Mouse (Mus musculus) small intestine, adult 2 months (tissue): Measurements from ENCODE around the gene Tmem214.

Experiments used
- CTCF ChIP-seq: fragments of 200-500 bp; IDR thresholded peaks from 2 replicates; pipeline ENCODE4 v1.5.1; 2012; ENCODE audit warnings: low read depth, mild to moderate bottlenecking, control low read depth, inconsistent platforms, low read length, moderate library complexity, mixed read lengths; ENCODE audit not compliant: insufficient replicate concordance, insufficient read length; ENCODE audit errors: extremely low read depth
- POLR2A ChIP-seq: fragments of 200-500 bp; IDR thresholded peaks from 2 replicates; pipeline ENCODE4 v1.6.1; 2012; ENCODE audit warnings: low read depth, mild to moderate bottlenecking, control low read depth, inconsistent platforms, low read length, moderate library complexity

DNA sequence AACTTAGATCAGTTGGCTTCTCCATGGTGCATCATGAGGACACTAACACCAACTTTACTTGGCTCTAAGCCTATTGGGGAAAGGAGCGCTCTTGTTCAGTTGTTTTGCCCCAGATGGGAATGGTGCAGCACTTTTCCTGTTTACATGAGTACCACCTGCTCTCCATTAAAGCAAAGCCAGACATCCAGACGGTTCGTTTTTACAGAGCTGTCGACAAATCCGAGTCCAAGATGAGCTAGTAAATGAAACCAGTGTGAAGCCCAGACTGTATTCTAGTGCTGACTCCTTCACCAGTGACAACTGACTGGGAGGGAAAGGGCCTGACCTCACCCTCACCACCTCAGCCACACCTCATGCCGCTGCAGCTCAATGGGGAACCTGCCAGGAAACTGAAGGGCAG is 10.8 kb downstream of the Tmem214 start:
- no peak for TF ChIP-seq CTCF
- TF ChIP-seq POLR2A, result no peak
